Mouse (Mus musculus): ENCODE results near the gene Olfr553. TPM values are rescaled to one million over a fixed set of nuclear protein-coding genes. Genes with fewer than 3 reads are reported as not detected.
"Not testable (repeated sequence)": the region's sequence is repeated elsewhere in the genome, so short reads cannot be mapped to it uniquely, and the experiment has no call there.

Olfr553 gene
- not detected in 2 replicates for polyA plus RNA-seq (2012; rRNA removed)

GRCm38 (mm10) chr7:102618118-102618517, at the start of gene Olfr553:
Gene Olfr553 (minus strand): TSS chr7:102618218.
- Histone ChIP-seq H3K36me3 (ENCODE audit: control insufficient read depth, insufficient read depth, low read length) (no peaks in the 10 kb centered on the region), H3K4me3 (ENCODE audit: control insufficient read depth, low read depth, low read length) (no peak within 1 kb of the TSS), H3K27me3 (ENCODE audit: control insufficient read depth, insufficient read depth, low read length) (no peaks in the 10 kb centered on the region), H3K4me1 (ENCODE audit: control insufficient read depth, insufficient read depth, low read length) (no peaks in the 10 kb centered on the region), H3K27ac (ENCODE audit: control insufficient read depth, insufficient read depth, low read depth, low read length) (no peak within 1 kb of the TSS)
- TF ChIP-seq CTCF (IDR thresholded peaks at IDR 0.05; ENCODE audit: control insufficient read depth, insufficient read depth, insufficient replicate concordance, low read depth, low read length) (no peak), POLR2A (IDR thresholded peaks at IDR 0.05; ENCODE audit: control insufficient read depth, low read depth, low read length) (no peak)

GRCm38 (mm10) chr7:102665378-102665777, 47.4 kb upstream of the Olfr553 start:
- Histone ChIP-seq H3K4me3 (ENCODE audit: control insufficient read depth, low read depth, low read length) (no peak overlapping the region), H3K4me1 (ENCODE audit: control insufficient read depth, insufficient read depth, low read length) (no peaks in the 10 kb centered on the region), H3K27ac (ENCODE audit: control insufficient read depth, insufficient read depth, low read depth, low read length) (no peak overlapping the region), H3K27me3 (ENCODE audit: control insufficient read depth, insufficient read depth, low read length) (no peaks in the 10 kb centered on the region), H3K36me3 (ENCODE audit: control insufficient read depth, insufficient read depth, low read length) (no peaks in the 10 kb centered on the region)
- TF ChIP-seq POLR2A (IDR thresholded peaks at IDR 0.05; ENCODE audit: control insufficient read depth, low read depth, low read length) (no peak), CTCF (IDR thresholded peaks at IDR 0.05; ENCODE audit: control insufficient read depth, insufficient read depth, insufficient replicate concordance, low read depth, low read length) (no peak)

GRCm38 (mm10) chr7:102664599-102664998, 46.6 kb upstream of the Olfr553 start, which contains the start of gene Olfr556:
Gene Olfr556 (plus strand): TSS chr7:102664899.
- no peaks in the 10 kb centered on the region for H3K36me3 ChIP-seq (ENCODE audit: control insufficient read depth, insufficient read depth, low read length)
- TF ChIP-seq CTCF (IDR thresholded peaks at IDR 0.05; ENCODE audit: control insufficient read depth, insufficient read depth, insufficient replicate concordance, low read depth, low read length) (no peak), POLR2A (IDR thresholded peaks at IDR 0.05; ENCODE audit: control insufficient read depth, low read depth, low read length) (no peak)
- no peak within 1 kb of the TSS for H3K4me3 ChIP-seq (ENCODE audit: control insufficient read depth, low read depth, low read length)
- H3K27ac ChIP-seq (ENCODE audit: control insufficient read depth, insufficient read depth, low read depth, low read length), result no peak within 1 kb of the TSS
- no peaks in the 10 kb centered on the region for H3K4me1 ChIP-seq (ENCODE audit: control insufficient read depth, insufficient read depth, low read length)
- no peaks in the 10 kb centered on the region for H3K27me3 ChIP-seq (ENCODE audit: control insufficient read depth, insufficient read depth, low read length)

GRCm38 (mm10) chr7:102658523-102658922, 40.5 kb upstream of the Olfr553 start, which contains the start of gene Olfr555:
Gene Olfr555 (plus strand): TSS chr7:102658823.
- Histone ChIP-seq H3K27me3 (ENCODE audit: control insufficient read depth, insufficient read depth, low read length) (no peaks in the 10 kb centered on the region), H3K36me3 (ENCODE audit: control insufficient read depth, insufficient read depth, low read length) (no peaks in the 10 kb centered on the region), H3K27ac (ENCODE audit: control insufficient read depth, insufficient read depth, low read depth, low read length) (no peak within 1 kb of the TSS), H3K4me3 (ENCODE audit: control insufficient read depth, low read depth, low read length) (no peak within 1 kb of the TSS), H3K4me1 (ENCODE audit: control insufficient read depth, insufficient read depth, low read length) (no peaks in the 10 kb centered on the region)
- TF ChIP-seq CTCF (IDR thresholded peaks at IDR 0.05; ENCODE audit: control insufficient read depth, insufficient read depth, insufficient replicate concordance, low read depth, low read length) (no peak), POLR2A (IDR thresholded peaks at IDR 0.05; ENCODE audit: control insufficient read depth, low read depth, low read length) (no peak)

GRCm38 (mm10) chr7:102644945-102645344, 26.9 kb upstream of the Olfr553 start:
- not testable (repeated sequence) for H3K4me1 ChIP-seq (ENCODE audit: control insufficient read depth, insufficient read depth, low read length); H3K36me3 ChIP-seq (ENCODE audit: control insufficient read depth, insufficient read depth, low read length); H3K27ac ChIP-seq (ENCODE audit: control insufficient read depth, insufficient read depth, low read depth, low read length); H3K27me3 ChIP-seq (ENCODE audit: control insufficient read depth, insufficient read depth, low read length); H3K4me3 ChIP-seq (ENCODE audit: control insufficient read depth, low read depth, low read length)

- no peaks in the 10 kb centered on the region for H3K27me3 ChIP-seq (ENCODE audit: control insufficient read depth, insufficient read depth, low read length)
- TF ChIP-seq POLR2A (IDR thresholded peaks at IDR 0.05; ENCODE audit: control insufficient read depth, low read depth, low read length) (no peak), CTCF (IDR thresholded peaks at IDR 0.05; ENCODE audit: control insufficient read depth, insufficient read depth, insufficient replicate concordance, low read depth, low read length) (no peak)
- H3K27ac ChIP-seq (ENCODE audit: control insufficient read depth, insufficient read depth, low read depth, low read length), result no peak within 1 kb of the TSS
- no peaks in the 10 kb centered on the region for H3K36me3 ChIP-seq (ENCODE audit: control insufficient read depth, insufficient read depth, low read length)
- H3K4me1 ChIP-seq (ENCODE audit: control insufficient read depth, insufficient read depth, low read length), result no peaks in the 10 kb centered on the region
- H3K4me3 ChIP-seq (ENCODE audit: control insufficient read depth, low read depth, low read length), result no peak within 1 kb of the TSS
Measured at GRCm38 (mm10) chr7:102638132-102638531, 20.1 kb upstream of the Olfr553 start, which contains the start of gene Olfr554. Gene Olfr554 (plus strand): TSS chr7:102638432.

GRCm38 (mm10) chr7:102636665-102637064, 18.6 kb upstream of the Olfr553 start:
- Histone ChIP-seq H3K27ac (ENCODE audit: control insufficient read depth, insufficient read depth, low read depth, low read length) (no peak overlapping the region), H3K4me3 (ENCODE audit: control insufficient read depth, low read depth, low read length) (no peak overlapping the region), H3K27me3 (ENCODE audit: control insufficient read depth, insufficient read depth, low read length) (no peaks in the 10 kb centered on the region), H3K36me3 (ENCODE audit: control insufficient read depth, insufficient read depth, low read length) (no peaks in the 10 kb centered on the region), H3K4me1 (ENCODE audit: control insufficient read depth, insufficient read depth, low read length) (no peaks in the 10 kb centered on the region)
- no peak for TF ChIP-seq POLR2A (IDR thresholded peaks at IDR 0.05; ENCODE audit: control insufficient read depth, low read depth, low read length)
- TF ChIP-seq CTCF (IDR thresholded peaks at IDR 0.05; ENCODE audit: control insufficient read depth, insufficient read depth, insufficient replicate concordance, low read depth, low read length), result no peak

- not testable (repeated sequence) for H3K4me1 ChIP-seq (ENCODE audit: control insufficient read depth, insufficient read depth, low read length); H3K36me3 ChIP-seq (ENCODE audit: control insufficient read depth, insufficient read depth, low read length); H3K4me3 ChIP-seq (ENCODE audit: control insufficient read depth, low read depth, low read length); H3K27me3 ChIP-seq (ENCODE audit: control insufficient read depth, insufficient read depth, low read length); H3K27ac ChIP-seq (ENCODE audit: control insufficient read depth, insufficient read depth, low read depth, low read length)
Measured at GRCm38 (mm10) chr7:102620368-102620767, 2.4 kb upstream of the Olfr553 start.
